Mouse (Mus musculus) heart, embryonic 13.5 days (tissue): ENCODE data around the gene Arhgef25. TPM values are rescaled to one million over a fixed set of nuclear protein-coding genes. Genes with fewer than 3 reads are reported as not detected.
A peak's percentile ranks its signal among the peaks of the same experiment; 100 is the strongest.

ENCODE experiments used
- ATAC-seq: fragments of 200-750 bp; cut with Nextera tagmentation; 2 replicates; pipeline ENCODE4 v1.8.0; 2017; ENCODE audit warnings: moderate TSS enrichment; ENCODE audit not compliant: insufficient number of reproducible peaks, low FRiP score, low TSS enrichment; ENCODE audit errors: extremely low read depth
- H3K27ac ChIP-seq: fragments of 300-500 bp; sonication (generic); replicated peaks from 2 replicates; pipeline ENCODE4 v1.5.1; 2015; ENCODE audit warnings: moderate library complexity, mild to moderate bottlenecking, inconsistent platforms
- H3K27me3 ChIP-seq: fragments of 300-500 bp; sonication (generic); replicated peaks from 2 replicates; pipeline ENCODE4 v1.6.1; 2015; ENCODE audit warnings: mild to moderate bottlenecking, inconsistent platforms
- H3K36me3 ChIP-seq: fragments of 300-500 bp; sonication (generic); 2 replicates; pipeline ENCODE4 v1.6.1; 2015; ENCODE audit warnings: mild to moderate bottlenecking, inconsistent platforms
- H3K4me1 ChIP-seq: fragments of 300-500 bp; sonication (generic); 2 replicates; pipeline ENCODE4 v1.6.1; 2015; ENCODE audit warnings: inconsistent platforms
- H3K4me2 ChIP-seq: fragments of 300-500 bp; sonication (generic); 2 replicates; pipeline ENCODE4 v1.6.1; 2015; ENCODE audit warnings: inconsistent platforms, mild to moderate bottlenecking, moderate library complexity
- H3K4me3 ChIP-seq: fragments of 300-500 bp; sonication (generic); 2 replicates; pipeline ENCODE4 v1.5.1; 2015; ENCODE audit warnings: moderate library complexity, mild to moderate bottlenecking, inconsistent platforms
- H3K9ac ChIP-seq: fragments of 300-500 bp; sonication (generic); 2 replicates; pipeline ENCODE4 v1.6.1; 2015; ENCODE audit warnings: inconsistent platforms, mild to moderate bottlenecking, moderate library complexity
- H3K9me3 ChIP-seq: fragments of 300-500 bp; sonication (generic); 2 replicates; pipeline ENCODE4 v1.6.1; 2016; ENCODE audit warnings: inconsistent platforms
- WGBS: fragments of 180-500 bp; shearing (Covaris S2); methylation state at CpG from one replicate; pipeline ENCODE4 v1.1.7; 2015; ENCODE audit warnings: mixed read lengths; 5-methylcytosine and 5-hydroxymethylcytosine counted together
- polyA plus RNA-seq: library from polyadenylated mRNA; unstranded; fragments of >200 nt; fragmentation: Nextera tagmentation; extraction: Ambion mirVana; gene quantifications from 2 replicates; pipeline ENCODE4 v1.2.1, GENCODE M21; 2015

Gene Arhgef25
- polyA plus RNA-seq, 1 experiment from 2014 or later = 21.4 TPM

DNA sequence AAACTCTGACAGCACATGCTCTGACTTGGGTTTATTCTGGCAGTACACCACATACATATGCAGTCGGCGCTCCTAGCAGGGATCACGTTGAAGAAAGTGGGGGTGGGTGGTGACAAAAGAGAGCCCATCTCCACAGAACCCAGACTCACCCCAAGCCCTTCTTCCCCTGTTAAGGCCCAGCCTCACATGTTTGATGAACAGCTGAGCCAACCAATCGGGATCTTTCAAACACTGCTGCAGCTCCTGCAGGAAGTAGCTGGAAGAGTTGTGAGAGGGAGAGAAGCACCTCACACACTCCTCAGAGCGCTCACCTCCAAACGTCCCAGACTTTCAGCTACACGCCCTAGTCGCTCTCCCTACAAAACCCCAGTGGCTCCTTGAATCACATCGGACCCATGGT is 4.8 kb downstream of the Arhgef25 start:
- WGBS = 63% methylated on average over 9 of the region's 9 CpGs
- H3K27me3 ChIP-seq = peaks cover 61% of the 10 kb centered on the region
- no peak for ATAC-seq

DNA sequence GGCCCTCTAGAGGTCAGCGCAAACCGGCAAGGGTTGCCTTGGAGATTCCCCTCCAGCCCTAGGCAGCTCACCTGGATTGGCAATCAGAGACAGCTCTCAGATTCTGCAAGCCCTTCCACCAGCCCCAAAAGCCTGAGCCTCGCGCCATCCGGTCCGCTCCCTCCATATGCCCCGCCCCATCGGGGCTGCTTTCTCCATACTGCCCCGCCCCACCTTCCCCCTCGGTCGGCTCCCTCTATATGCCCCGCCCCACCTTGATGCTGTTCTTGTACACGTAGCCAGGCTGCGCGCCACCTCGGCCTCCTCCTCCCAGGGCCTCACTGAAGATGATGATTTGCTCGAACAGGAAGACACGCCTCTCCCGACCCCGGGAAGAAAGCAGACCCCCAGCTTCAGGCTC is 6.1 kb downstream of the Arhgef25 start:
- no peaks in the 10 kb centered on the region for H3K9me3 ChIP-seq
- 19% methylated on average over 20 of the region's 20 CpGs for WGBS
- H3K36me3 ChIP-seq = peaks cover 33% of the 10 kb centered on the region
- H3K4me2 ChIP-seq = peak overlapping the region; percentile 40
- no peak for ATAC-seq
- H3K4me3 ChIP-seq = peak overlapping the region; percentile 23
- 0 out of 2 replicates have a peak overlapping the region, but pooled peaks have one; percentile 38 for H3K9ac ChIP-seq
- peaks cover 33% of the 10 kb centered on the region for H3K4me1 ChIP-seq
- no peak overlapping the region for H3K27ac ChIP-seq
- H3K27me3 ChIP-seq = peaks cover 75% of the 10 kb centered on the region

More for the DNA sequence above, 4.8 kb downstream of the Arhgef25 start:
- no peak overlapping the region for H3K9ac ChIP-seq
- no peak overlapping the region for H3K4me2 ChIP-seq
- H3K4me3 ChIP-seq = no peak overlapping the region
- H3K27ac ChIP-seq = no peak overlapping the region
- peaks cover 40% of the 10 kb centered on the region for H3K4me1 ChIP-seq
- peaks cover 33% of the 10 kb centered on the region for H3K36me3 ChIP-seq
- no peaks in the 10 kb centered on the region for H3K9me3 ChIP-seq

DNA sequence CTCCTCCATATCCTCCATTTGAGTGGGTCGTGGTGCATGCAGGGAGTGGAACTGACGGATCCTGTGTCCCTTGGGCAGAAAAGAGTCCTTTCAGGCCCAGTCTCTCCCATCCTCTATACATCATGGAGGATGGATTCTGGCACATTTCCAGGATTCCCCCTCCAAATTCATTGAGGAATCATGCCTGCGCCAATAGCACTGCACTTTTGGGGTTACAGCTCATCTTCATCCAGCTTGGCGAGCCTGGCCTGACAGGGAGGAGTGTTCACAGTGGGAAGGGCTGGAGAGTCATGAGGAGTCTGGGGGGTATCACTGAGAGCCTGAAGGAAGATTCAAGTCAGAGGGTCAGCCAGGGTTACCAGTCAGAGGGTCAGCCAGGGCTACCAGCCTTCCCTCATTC is 7.3 kb downstream of the Arhgef25 start:
- Histone ChIP-seq H3K4me1 (peaks cover 36% of the 10 kb centered on the region), H3K9ac (0 out of 2 replicates have a peak overlapping the region, but pooled peaks have one; percentile 8), H3K4me2 (peak overlapping the region; percentile 40), H3K36me3 (peaks cover 33% of the 10 kb centered on the region), H3K4me3 (peak overlapping the region; percentile 13; the same call in 1 of the 2 replicates), H3K27me3 (peaks cover 85% of the 10 kb centered on the region), H3K9me3 (no peaks in the 10 kb centered on the region), H3K27ac (no peak overlapping the region)
- 80% methylated on average over 4 of the region's 4 CpGs for WGBS
- no peak for ATAC-seq

DNA sequence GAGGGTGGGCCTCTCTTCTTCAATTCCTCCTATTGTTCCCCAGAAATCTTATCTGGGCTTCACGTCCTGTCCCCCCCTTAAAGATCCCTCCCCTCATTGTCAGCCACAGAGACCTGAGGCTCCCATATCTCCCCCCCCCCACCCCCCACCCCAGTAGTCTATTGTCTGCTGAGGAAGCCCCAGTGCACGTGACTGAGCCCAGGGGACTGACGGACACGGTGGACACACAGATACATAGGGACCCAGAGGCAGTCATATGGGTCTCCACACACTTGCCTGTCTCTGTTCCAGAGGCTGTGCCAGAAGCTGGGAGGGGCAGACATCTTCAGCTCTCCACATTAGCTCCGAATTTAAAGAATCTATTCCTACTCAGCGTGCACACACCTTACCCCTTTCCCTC is 8.3 kb downstream of the Arhgef25 start:
- peak overlapping the region; percentile 40 for H3K4me2 ChIP-seq

DNA sequence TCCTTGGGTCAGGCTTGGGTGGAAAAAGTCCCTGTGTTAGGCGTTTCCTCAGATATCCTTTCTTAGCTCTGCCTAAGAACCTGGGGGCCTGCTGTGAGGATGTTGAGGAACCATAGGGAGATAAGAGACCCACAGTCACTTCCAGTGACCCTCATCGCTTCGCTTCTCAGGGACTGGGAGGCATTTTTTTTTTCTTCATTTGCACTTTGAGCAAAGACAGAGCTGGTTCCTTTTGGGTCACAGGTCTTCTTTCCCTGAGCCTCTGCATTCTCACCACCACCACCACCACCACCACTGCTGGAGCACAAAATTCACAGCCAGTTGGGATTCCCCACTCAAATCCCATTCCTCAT is 9.2 kb downstream of the Arhgef25 start:
- Histone ChIP-seq H3K4me2 (peak overlapping the region; percentile 73), H3K27ac (peak overlapping the region; percentile 37; the same call in 1 of the 2 replicates), H3K27me3 (peaks cover 99% of the 10 kb centered on the region), H3K4me3 (peak overlapping the region; percentile 45), H3K9ac (no peak overlapping the region), H3K4me1 (peaks cover 36% of the 10 kb centered on the region), H3K36me3 (peaks cover 19% of the 10 kb centered on the region), H3K9me3 (no peaks in the 10 kb centered on the region)
- ATAC-seq = no peak
- 13% methylated on average over 3 of the region's 3 CpGs for WGBS

More for the DNA sequence above, 8.3 kb downstream of the Arhgef25 start:
- H3K9me3 ChIP-seq = no peaks in the 10 kb centered on the region
- H3K27me3 ChIP-seq = peaks cover 90% of the 10 kb centered on the region
- H3K27ac ChIP-seq = no peak overlapping the region
- WGBS = 49% methylated on average over 6 of the region's 6 CpGs
- no peak for ATAC-seq
- H3K36me3 ChIP-seq = peaks cover 27% of the 10 kb centered on the region
- H3K4me3 ChIP-seq = peak overlapping the region; percentile 13; the same call in 1 of the 2 replicates
- no peak overlapping the region; the same call in 1 of the 2 replicates for H3K9ac ChIP-seq
- H3K4me1 ChIP-seq = peaks cover 36% of the 10 kb centered on the region

DNA sequence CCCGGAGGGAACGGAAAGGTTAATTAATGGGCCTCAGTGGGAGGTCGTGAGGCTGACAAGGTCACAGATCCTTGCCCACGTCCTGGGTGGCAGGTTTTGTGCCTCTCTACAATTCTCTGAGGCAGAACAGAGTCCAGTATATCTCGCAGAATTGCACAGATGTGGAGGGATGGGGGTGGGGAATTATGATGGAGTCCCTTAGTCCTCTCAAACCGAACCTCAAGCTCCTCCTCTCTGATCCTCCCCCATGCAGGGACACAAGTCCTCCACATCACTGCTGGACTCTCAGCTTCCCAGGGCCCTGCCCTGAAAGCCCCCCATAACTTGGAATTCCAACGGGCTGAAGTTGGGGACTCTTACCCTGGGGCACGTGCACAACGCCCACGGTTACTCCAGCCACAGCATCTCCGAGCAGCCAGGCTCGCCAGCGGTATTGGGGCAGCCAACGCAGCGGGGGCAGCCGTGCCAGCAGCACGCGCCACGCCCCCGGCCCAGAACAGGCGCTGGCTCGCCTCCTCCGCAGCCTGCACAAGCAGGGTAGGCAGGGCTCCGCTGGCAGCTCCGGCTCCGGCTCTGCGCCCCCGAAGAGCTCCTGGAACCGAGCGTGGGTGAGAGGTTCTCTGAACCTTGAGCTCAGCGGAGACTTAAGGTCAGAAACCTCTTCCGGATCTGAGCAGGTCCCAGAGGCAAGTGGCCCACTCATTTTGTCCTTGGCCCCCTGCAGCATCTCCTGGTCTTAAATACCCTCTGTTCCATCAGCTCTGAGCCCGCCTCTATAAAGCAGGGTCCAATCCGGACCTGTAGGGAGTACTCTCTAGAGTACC is 9.8 kb downstream of the Arhgef25 start, which contains the start of gene Slc26a10:
TSS of gene Slc26a10 (minus strand) at position 775 of the 824 bp plus-strand sequence.
- peaks cover 15% of the 10 kb centered on the region for H3K36me3 ChIP-seq
- peak within 1 kb of the TSS; percentile 71 for H3K9ac ChIP-seq
- peak within 1 kb of the TSS; percentile 45 for H3K4me3 ChIP-seq
- H3K27ac ChIP-seq = peak within 1 kb of the TSS; percentile 37; the same call in 1 of the 2 replicates
- 2% methylated on average over 34 of the region's 34 CpGs for WGBS
- no peaks in the 10 kb centered on the region for H3K9me3 ChIP-seq
- peak within 1 kb of the TSS; percentile 73 for H3K4me2 ChIP-seq
- no peak for ATAC-seq
- peaks cover 36% of the 10 kb centered on the region for H3K4me1 ChIP-seq
- H3K27me3 ChIP-seq = peaks cover 99% of the 10 kb centered on the region

DNA sequence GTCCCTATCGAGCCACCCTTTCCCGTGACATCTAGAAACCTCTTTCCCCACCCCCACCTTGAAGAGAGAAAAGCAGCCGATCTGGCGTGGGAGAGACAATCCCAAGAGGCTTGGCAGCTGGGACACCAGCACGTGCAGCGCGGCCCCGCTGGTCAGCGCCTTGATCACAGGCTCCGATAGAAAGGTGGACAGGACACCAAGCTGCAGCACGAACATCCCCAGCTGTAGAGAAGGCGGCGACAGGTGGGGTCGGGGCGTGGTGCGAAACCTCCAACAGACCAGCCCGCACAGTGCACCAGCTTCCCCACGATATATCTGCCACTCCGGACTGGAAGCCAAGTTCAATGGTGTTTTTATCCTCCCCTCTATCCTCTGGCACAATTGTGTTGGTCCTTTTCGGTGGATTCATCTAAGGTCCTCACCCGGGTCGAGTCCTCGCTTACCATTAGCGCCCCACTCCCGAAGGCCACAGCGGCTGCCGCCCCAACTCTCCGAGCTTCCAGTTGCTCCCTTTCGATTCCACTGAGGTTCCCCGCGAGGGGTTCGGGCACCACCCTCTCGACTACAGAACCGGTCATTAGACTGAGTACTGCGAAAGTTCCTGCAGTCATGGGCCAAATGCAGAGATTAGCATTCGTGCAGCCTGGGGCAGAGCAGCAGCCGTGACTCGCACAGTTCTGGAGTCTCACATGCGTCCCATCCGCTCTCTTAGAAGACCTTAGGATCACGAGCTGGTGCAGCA is 11.4 kb downstream of the Arhgef25 start:
- 5% methylated on average over 41 of the region's 41 CpGs for WGBS
- no peak overlapping the region for H3K27ac ChIP-seq
- H3K27me3 ChIP-seq = peaks cover 99% of the 10 kb centered on the region
- peak overlapping the region; percentile 73 for H3K4me2 ChIP-seq
- H3K9ac ChIP-seq = peak overlapping the region; percentile 68
- H3K36me3 ChIP-seq = peaks cover 8% of the 10 kb centered on the region
- H3K4me1 ChIP-seq = peaks cover 27% of the 10 kb centered on the region
- no peaks in the 10 kb centered on the region for H3K9me3 ChIP-seq
- peak overlapping the region; percentile 45 for H3K4me3 ChIP-seq
- ATAC-seq = no peak

DNA sequence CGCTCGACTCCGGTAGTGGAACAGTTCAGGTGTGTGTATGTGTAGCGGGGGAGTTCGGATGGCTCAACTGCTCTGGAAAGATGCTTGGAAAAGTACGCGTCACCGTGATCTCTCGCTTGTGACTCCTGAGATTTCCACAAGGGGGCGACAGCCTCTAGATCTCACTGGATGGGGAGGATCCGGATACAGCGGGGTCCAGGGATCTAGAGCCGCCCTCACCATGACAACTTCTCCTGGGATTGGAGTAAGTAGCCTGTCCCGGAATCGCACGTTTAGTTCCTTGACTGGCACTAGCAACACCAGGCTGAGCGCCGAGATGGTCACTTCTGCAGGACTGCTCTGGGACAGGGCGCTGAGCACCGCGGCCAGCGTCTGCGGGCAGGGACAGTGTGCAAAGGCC is 12.2 kb downstream of the Arhgef25 start:
- 2% methylated on average over 23 of the region's 23 CpGs for WGBS
- ATAC-seq = peak; percentile 21; the same call in 1 of the 2 replicates
- Histone ChIP-seq H3K4me1 (peaks cover 26% of the 10 kb centered on the region), H3K9ac (peak overlapping the region; percentile 68), H3K9me3 (no peaks in the 10 kb centered on the region), H3K4me2 (peak overlapping the region; percentile 73), H3K27me3 (peaks cover 99% of the 10 kb centered on the region), H3K4me3 (peak overlapping the region; percentile 45), H3K36me3 (peaks cover 3% of the 10 kb centered on the region; the same call in 1 of the 2 replicates), H3K27ac (no peak overlapping the region)

DNA sequence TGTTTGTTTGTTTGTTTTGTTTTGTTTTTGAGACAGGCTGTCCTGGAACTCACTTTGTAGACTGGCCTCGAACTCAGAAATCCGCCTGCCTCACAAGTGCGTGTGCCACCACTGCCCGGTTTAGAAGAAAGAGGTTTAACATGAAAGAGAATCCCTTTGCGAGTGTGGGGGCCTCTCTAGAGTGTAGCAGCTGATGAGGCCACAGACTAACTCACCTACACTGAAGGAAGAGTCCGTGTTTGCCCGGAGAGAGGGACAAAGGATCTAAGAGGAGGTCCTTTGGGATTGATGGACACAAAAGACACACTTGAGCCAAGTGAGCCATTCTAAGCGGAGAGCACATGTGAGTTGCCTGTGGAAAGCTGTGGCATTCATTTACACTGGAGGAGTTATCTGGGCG is 12.6 kb downstream of the Arhgef25 start:
- Histone ChIP-seq H3K9me3 (no peaks in the 10 kb centered on the region), H3K27ac (no peak overlapping the region), H3K4me3 (no peak overlapping the region; the same call in 1 of the 2 replicates), H3K4me1 (peaks cover 26% of the 10 kb centered on the region), H3K9ac (no peak overlapping the region), H3K36me3 (no peaks in the 10 kb centered on the region), H3K4me2 (peak overlapping the region; percentile 73), H3K27me3 (peaks cover 98% of the 10 kb centered on the region)
- WGBS = 18% methylated on average over 9 of the region's 9 CpGs
- ATAC-seq = no peak

DNA sequence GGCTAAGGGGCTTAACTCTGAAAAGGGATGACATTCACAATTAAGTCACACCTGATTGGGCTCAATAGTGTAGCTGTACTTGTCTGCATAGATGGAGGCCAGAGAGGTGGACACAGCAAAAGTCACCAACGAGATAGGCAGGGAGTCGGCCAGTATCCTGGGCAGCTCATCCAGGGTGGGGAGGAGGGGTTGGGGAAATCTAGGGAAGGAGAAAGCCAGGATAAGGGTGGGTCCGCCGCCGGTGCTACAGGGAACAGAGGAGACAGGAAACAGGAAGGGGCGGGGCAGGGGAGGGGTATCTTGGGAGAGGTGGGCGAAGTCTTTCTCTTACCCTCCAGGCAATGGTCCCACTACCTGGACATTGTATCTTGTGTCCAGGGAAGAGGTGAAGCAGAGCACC is 13.1 kb downstream of the Arhgef25 start:
- H3K27me3 ChIP-seq = peaks cover 98% of the 10 kb centered on the region
- H3K4me2 ChIP-seq = peak overlapping the region; percentile 36
- H3K36me3 ChIP-seq = no peaks in the 10 kb centered on the region
- 6% methylated on average over 7 of the region's 7 CpGs for WGBS
- H3K27ac ChIP-seq = no peak overlapping the region
- H3K4me1 ChIP-seq = peaks cover 26% of the 10 kb centered on the region
- H3K4me3 ChIP-seq = no peak overlapping the region
- H3K9me3 ChIP-seq = no peaks in the 10 kb centered on the region
- no peak for ATAC-seq
- H3K9ac ChIP-seq = no peak overlapping the region

DNA sequence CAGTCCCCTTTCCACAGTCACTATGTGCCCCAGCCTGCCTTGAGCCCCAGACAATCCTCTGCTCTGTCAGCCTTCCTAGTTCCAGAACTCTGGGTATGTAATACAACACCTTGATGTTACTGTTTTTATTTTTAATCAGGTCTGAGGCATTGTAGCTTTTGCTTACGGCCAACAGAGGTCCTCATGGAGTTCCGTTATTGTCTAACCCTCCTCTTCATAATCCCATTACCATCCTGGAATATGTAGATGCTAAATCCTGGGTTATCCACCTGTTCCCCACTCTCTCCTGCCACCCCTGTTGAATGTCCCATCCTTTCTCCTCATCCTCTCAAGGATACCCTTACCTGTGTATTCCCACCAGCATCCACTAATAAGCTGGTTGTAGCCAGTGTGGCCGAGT is 13.7 kb downstream of the Arhgef25 start:
- Histone ChIP-seq H3K27ac (no peak overlapping the region), H3K36me3 (no peaks in the 10 kb centered on the region), H3K9me3 (no peaks in the 10 kb centered on the region), H3K4me3 (no peak overlapping the region), H3K9ac (no peak overlapping the region), H3K4me2 (no peak overlapping the region), H3K4me1 (peaks cover 26% of the 10 kb centered on the region), H3K27me3 (peaks cover 98% of the 10 kb centered on the region)
- ATAC-seq = no peak
- 30% methylated on average over 3 of the region's 3 CpGs for WGBS
